Mouse (Mus musculus) liver, adult 2 months (tissue): ENCODE measurements around the gene Tmem95.

Experiments used
- CTCF ChIP-seq: fragments of 200-500 bp; IDR thresholded peaks from 2 replicates; pipeline ENCODE4 v1.5.1; 2011; ENCODE audit warnings: low read depth, low read length, control low read depth
- POLR2A ChIP-seq: fragments of 200-500 bp; IDR thresholded peaks from 2 replicates; pipeline ENCODE4 v1.6.1; 2011; ENCODE audit warnings: low read length, control low read depth; ENCODE audit not compliant: insufficient read depth; ENCODE audit errors: extremely low read depth

GRCm38 (mm10) chr11:69909174-69909573, 31.4 kb upstream of the Tmem95 start:
- TF ChIP-seq CTCF (no peak), POLR2A (no peak)
